ENCODE assay signal across 8 mouse cellular contexts in the genomic region with DNA sequence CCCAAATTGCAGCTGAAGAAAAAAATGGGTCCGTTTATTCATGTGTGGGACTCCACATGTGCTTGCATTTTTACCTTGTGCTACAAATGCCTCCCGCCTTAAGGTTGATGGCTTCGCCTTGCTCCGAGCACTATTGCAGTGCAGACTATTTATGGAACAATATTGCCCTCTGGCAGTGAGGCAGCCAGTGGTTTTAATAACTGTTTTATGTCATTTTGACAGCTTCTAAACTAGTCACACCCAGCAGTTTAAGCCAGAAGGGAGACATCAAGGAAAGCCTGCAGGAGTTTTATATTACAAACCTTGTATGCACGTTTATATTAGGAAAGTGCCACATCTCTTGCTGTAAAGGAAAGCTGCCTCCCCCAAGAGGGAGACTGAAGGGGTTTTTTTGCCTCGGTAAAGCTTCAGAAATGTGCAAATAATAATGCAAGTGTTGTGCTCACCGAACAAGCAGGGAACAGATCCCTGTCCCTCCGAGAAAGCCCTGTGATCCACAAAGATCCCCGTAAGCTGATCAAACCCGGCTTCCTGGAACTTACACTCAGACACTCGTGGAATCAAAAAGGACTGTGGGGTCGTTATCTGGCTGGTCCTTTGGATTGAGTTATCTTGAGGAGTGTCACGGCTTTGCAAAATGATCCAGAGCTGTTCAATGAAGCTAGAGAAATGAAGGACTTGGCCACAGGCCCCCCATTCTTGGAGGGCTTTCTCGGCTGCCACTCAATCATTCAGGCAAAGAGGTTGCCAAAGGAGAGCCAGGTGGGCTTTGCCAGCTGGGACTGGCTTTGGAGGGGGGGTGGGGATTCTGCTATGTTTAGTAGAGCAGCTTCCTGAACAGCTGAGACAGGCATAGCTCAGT.
DNase-seq lines count a peak whose midpoint lies in the region; ATAC-seq and TF ChIP-seq lines count a peak whose summit lies in the region.

No protein-coding gene starts in this region.

- intact Hi-C loops in left cerebral cortex, postnatal 25 days (cut with DNase I) = no loop called here

- no peaks in the 10 kb centered on the region for H3K4me1 ChIP-seq in forebrain, postnatal 0 days (ENCODE audit: insufficient read depth)
- H3K4me1 ChIP-seq in intestine, embryonic 16.5 days (ENCODE audit: control insufficient read depth, insufficient read depth, low read length) = no peaks in the 10 kb centered on the region
- H3K4me1 ChIP-seq in midbrain, postnatal 0 days (ENCODE audit: insufficient read depth, low read length) = peaks cover 7% of the 10 kb centered on the region
- no peaks in the 10 kb centered on the region for H3K4me1 ChIP-seq in liver, embryonic 11.5 days (replicated peaks; ENCODE audit: control insufficient read depth, insufficient read depth, low read length)
- H3K4me1 ChIP-seq in thymus, adult 2 months (replicated peaks; ENCODE audit: control insufficient read depth, insufficient read depth, low read length) = no peaks in the 10 kb centered on the region

- H3K27ac ChIP-seq in forebrain, postnatal 0 days (ENCODE audit: low read depth, low read length) = peak overlapping the region; percentile 51; the same call in 1 of the 2 replicates
- H3K27ac ChIP-seq in intestine, embryonic 16.5 days (ENCODE audit: low read length) = no peak overlapping the region
- H3K27ac ChIP-seq in midbrain, postnatal 0 days (ENCODE audit: low read depth, low read length) = no peak overlapping the region
- H3K27ac ChIP-seq in liver, embryonic 11.5 days (ENCODE audit: low read depth, low read length) = no peak overlapping the region
- H3K27ac ChIP-seq in thymus, adult 2 months (ENCODE audit: control insufficient read depth, insufficient read depth, low read length) = no peak overlapping the region

- H3K36me3 ChIP-seq in forebrain, postnatal 0 days (ENCODE audit: insufficient read depth) = no peaks in the 10 kb centered on the region
- H3K36me3 ChIP-seq in intestine, embryonic 16.5 days (ENCODE audit: control insufficient read depth, insufficient read depth, low read length) = no peaks in the 10 kb centered on the region
- H3K36me3 ChIP-seq in midbrain, postnatal 0 days (ENCODE audit: insufficient read depth, low read length) = no peaks in the 10 kb centered on the region
- H3K36me3 ChIP-seq in liver, embryonic 11.5 days (ENCODE audit: control insufficient read depth, insufficient read depth, low read length) = no peaks in the 10 kb centered on the region
- H3K36me3 ChIP-seq in thymus, adult 2 months (ENCODE audit: control insufficient read depth, insufficient read depth, low read length) = no peaks in the 10 kb centered on the region

- TF ChIP-seq CTCF in forebrain, postnatal 0 days (IDR thresholded peaks at IDR 0.05; ENCODE audit: low read depth) = peak; percentile 45
- TF ChIP-seq CTCF in midbrain, postnatal 0 days (IDR thresholded peaks at IDR 0.05) = peak; percentile 66
- no peak for TF ChIP-seq CTCF in thymus, adult 2 months (IDR thresholded peaks at IDR 0.05; ENCODE audit: borderline replicate concordance, control insufficient read depth, extremely low read depth, insufficient read depth, low read length, poor library complexity)

- ATAC-seq in forebrain, postnatal 0 days = peak; percentile 77
- peak; percentile 55 for ATAC-seq in intestine, embryonic 16.5 days
- peak; percentile 75 for ATAC-seq in midbrain, postnatal 0 days (ENCODE audit: low FRiP score)
- ATAC-seq in liver, embryonic 11.5 days (replicated peaks; ENCODE audit: low FRiP score) = no peak; the same call in 1 of the 2 replicates

- H3K4me3 ChIP-seq in forebrain, postnatal 0 days (ENCODE audit: low read depth, low read length) = no peak overlapping the region
- no peak overlapping the region for H3K4me3 ChIP-seq in intestine, embryonic 16.5 days (ENCODE audit: low read length)
- H3K4me3 ChIP-seq in midbrain, postnatal 0 days (ENCODE audit: low read depth, low read length) = no peak overlapping the region
- H3K4me3 ChIP-seq in liver, embryonic 11.5 days (ENCODE audit: low read depth, low read length) = no peak overlapping the region
- H3K4me3 ChIP-seq in thymus, adult 2 months (ENCODE audit: control insufficient read depth, insufficient read depth, low read length) = no peak overlapping the region

- H3K9me3 ChIP-seq in forebrain, postnatal 0 days (ENCODE audit: low read length) = no peaks in the 10 kb centered on the region
- no peaks in the 10 kb centered on the region for H3K9me3 ChIP-seq in intestine, embryonic 16.5 days (ENCODE audit: control insufficient read depth, low read length)
- H3K9me3 ChIP-seq in midbrain, postnatal 0 days (ENCODE audit: low read length) = no peaks in the 10 kb centered on the region
- no peaks in the 10 kb centered on the region for H3K9me3 ChIP-seq in liver, embryonic 11.5 days (ENCODE audit: control insufficient read depth, low read length)

- peak; percentile 7 to 18 for DNase-seq in left cerebral cortex, postnatal 25 days (ENCODE audit: low spot score in 2 of 2)
- DNase-seq in left cerebral cortex, adult 18-20 months (ENCODE audit: low spot score in 2 of 2) = no peak
- DNase-seq in cerebellum, adult 9-10 months = peak; percentile 61
- peak; percentile 76 for DNase-seq in forebrain, postnatal 0 days
- DNase-seq in midbrain, postnatal 0 days (ENCODE audit: low spot score) = peak; percentile 84
- DNase-seq in liver, embryonic 11.5 days (ENCODE audit: low spot score) = no peak
- no peak for DNase-seq in thymus, adult 2 months

- 16% methylated on average over 14 of the region's 14 CpGs for WGBS in forebrain, postnatal 0 days
- 29% methylated on average over 14 of the region's 14 CpGs for WGBS in intestine, embryonic 16.5 days
- WGBS in midbrain, postnatal 0 days = 26% methylated on average over 14 of the region's 14 CpGs
- WGBS in liver, embryonic 11.5 days = 52% methylated on average over 14 of the region's 14 CpGs
- WGBS in thymus, adult 2 months = 77% methylated on average over 14 of the region's 14 CpGs

- no peak overlapping the region for H3K9ac ChIP-seq in forebrain, postnatal 0 days
- H3K9ac ChIP-seq in intestine, embryonic 16.5 days (ENCODE audit: low read depth, low read length) = no peak overlapping the region
- no peak overlapping the region for H3K9ac ChIP-seq in midbrain, postnatal 0 days (replicated peaks; ENCODE audit: low read length, poor library complexity, severe bottlenecking)
- H3K9ac ChIP-seq in liver, embryonic 11.5 days (ENCODE audit: low read depth, low read length) = no peak overlapping the region

- H3K4me2 ChIP-seq in forebrain, postnatal 0 days (ENCODE audit: low read depth) = peak overlapping the region; percentile 26; the same call in 1 of the 2 replicates
- H3K4me2 ChIP-seq in intestine, embryonic 16.5 days (ENCODE audit: low read depth, low read length) = peak overlapping the region; percentile 10; the same call in 1 of the 2 replicates
- H3K4me2 ChIP-seq in midbrain, postnatal 0 days (ENCODE audit: low read depth, low read length, poor library complexity, severe bottlenecking) = peak overlapping the region; percentile 18; the same call in 1 of the 2 replicates
- no peak overlapping the region for H3K4me2 ChIP-seq in liver, embryonic 11.5 days

- TF ChIP-seq POLR2A in thymus, adult 2 months (IDR thresholded peaks at IDR 0.05; ENCODE audit: control insufficient read depth, extremely low read depth, insufficient read depth, low read length, poor library complexity) = no peak

- H3K27me3 ChIP-seq in forebrain, postnatal 0 days (ENCODE audit: insufficient read depth, low read length) = no peaks in the 10 kb centered on the region
- H3K27me3 ChIP-seq in intestine, embryonic 16.5 days (replicated peaks; ENCODE audit: control insufficient read depth, insufficient read depth, low read length) = no peaks in the 10 kb centered on the region
- H3K27me3 ChIP-seq in midbrain, postnatal 0 days (ENCODE audit: insufficient read depth, low read length) = no peaks in the 10 kb centered on the region
- H3K27me3 ChIP-seq in liver, embryonic 11.5 days (replicated peaks; ENCODE audit: control insufficient read depth, insufficient read depth, low read length) = no peaks in the 10 kb centered on the region
- no peaks in the 10 kb centered on the region for H3K27me3 ChIP-seq in thymus, adult 2 months (ENCODE audit: control insufficient read depth, insufficient read depth, low read length)

Comparison
In these comparisons a context has a peak if more than half of its experiments do, and no peak if none do; other contexts are left out.
1. DNase-seq: peak in left cerebral cortex, postnatal 25 days (2 of 2), cerebellum, adult 9-10 months (single experiment), forebrain, postnatal 0 days (single experiment) and midbrain, postnatal 0 days (single experiment); none in left cerebral cortex, adult 18-20 months (0 of 2), liver, embryonic 11.5 days (single experiment) and thymus, adult 2 months (single experiment).